Mouse (Mus musculus): ENCODE results near the gene Nfia. TPM values are rescaled to one million over a fixed set of nuclear protein-coding genes. Genes with fewer than 3 reads are reported as not detected.

Gene Nfia
- 20.4 TPM for polyA plus RNA-seq (2014; fragmentation: Illumina TruSeq; extraction: RNeasy Lipid Tissue Mini Kit (QIAGEN cat#74804); ENCODE audit: low read depth, low replicate concordance)

DNA sequence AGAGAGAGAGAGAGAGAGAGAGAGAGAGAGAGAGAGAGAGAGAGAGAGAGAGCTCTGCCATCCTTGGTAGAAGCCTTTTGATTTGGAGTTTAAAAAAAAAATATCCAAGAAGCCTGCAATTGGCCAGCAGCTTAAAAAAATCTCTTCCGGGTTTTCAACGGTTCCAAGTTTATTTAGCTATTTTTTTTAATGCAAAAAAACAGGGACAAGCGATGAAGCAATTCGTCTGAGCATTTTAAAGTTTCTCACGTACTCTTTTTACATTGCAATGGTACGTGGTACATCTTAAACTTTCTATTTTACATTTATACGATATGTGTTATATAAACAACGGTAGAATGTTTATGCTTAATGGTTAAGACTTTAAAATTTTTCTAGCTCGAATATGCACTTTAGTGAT is at the start of gene Nfia:
Nfia (plus strand) TSS at position 94 of the 400 bp plus-strand sequence.

GRCm38 (mm10) chr4:97777706-97778176 is 5.2 kb downstream of the Nfia start, which contains the start of gene E130114P18Rik:
TSS of gene E130114P18Rik (minus strand) at chr4:97778078.

Other genes starting within 250 kb of the Nfia start
- gene E130114P18Rik, start 5.3 kb downstream of the Nfia start, polyA plus RNA-seq (2014; fragmentation: Illumina TruSeq; extraction: RNeasy Lipid Tissue Mini Kit (QIAGEN cat#74804); ENCODE audit: low read depth, low replicate concordance), result not detected

Measured in liver, adult 10 weeks (tissue).